Mouse (Mus musculus): ENCODE data around the gene Zfp932. TPM values are rescaled to one million over a fixed set of nuclear protein-coding genes. Genes with fewer than 3 reads are reported as not detected.

Gene Zfp932
- 31.9 and 32.5 TPM in 2 replicates for polyA plus RNA-seq (2012; rRNA removed)

GRCm38 (mm10) chr5:109996026-109996937 lies at the start of gene Zfp932:
Gene Zfp932, plus strand, starts transcription at chr5:109996521.

Other genes with a start within 250 kb of the Zfp932 start
- 3.0 and 3.2 TPM in 2 replicates for gene 4930522L14Rik, start 244.6 kb upstream of the Zfp932 start, polyA plus RNA-seq (2012; rRNA removed)
- 0.12 and 0.16 TPM in 2 replicates for gene Gm15446, start 73.1 kb upstream of the Zfp932 start, polyA plus RNA-seq (2012; rRNA removed)
- gene Gm17655, start 76.0 kb downstream of the Zfp932 start, polyA plus RNA-seq (2012; rRNA removed): 1.6 and 2.9 TPM in 2 replicates
- gene Gm35315, start 97.9 kb downstream of the Zfp932 start, polyA plus RNA-seq (2012; rRNA removed): 0.55 and 0.56 TPM in 2 replicates
- gene Plcxd1, start 103.4 kb downstream of the Zfp932 start, polyA plus RNA-seq (2012; rRNA removed): 2.0 and 2.3 TPM in 2 replicates
- 216 and 218 TPM in 2 replicates for gene Gtpbp6, start 111.7 kb downstream of the Zfp932 start, polyA plus RNA-seq (2012; rRNA removed)
- gene Zfp605, start 113.6 kb downstream of the Zfp932 start, polyA plus RNA-seq (2012; rRNA removed): 8.3 and 9.7 TPM in 2 replicates
- gene Chfr, start 139.3 kb downstream of the Zfp932 start, polyA plus RNA-seq (2012; rRNA removed): 117 and 126 TPM in 2 replicates
- 18.0 and 18.4 TPM in 2 replicates for gene Golga3, start 180.2 kb downstream of the Zfp932 start, polyA plus RNA-seq (2012; rRNA removed)
- 19.8 and 20.2 TPM in 2 replicates for gene Ankle2, start 234.5 kb downstream of the Zfp932 start, polyA plus RNA-seq (2012; rRNA removed)

All from central nervous system, embryonic 14 days (tissue).